Mouse (Mus musculus): ENCODE measurements around the gene Parn.

The Parn gene

GRCm38 (mm10) chr16:13628345-13628744, 39.6 kb downstream of the Parn start:
- DNase-seq (ENCODE audit: low read depth, low spot score), result no peak

GRCm38 (mm10) chr16:13621745-13622507, 46.0 kb downstream of the Parn start:
- DNase-seq (ENCODE audit: low read depth, low spot score), result no peak

- DNase-seq (ENCODE audit: low read depth, low spot score), result no peak
Measured at GRCm38 (mm10) chr16:13620194-13620593, 47.8 kb downstream of the Parn start.

DNA sequence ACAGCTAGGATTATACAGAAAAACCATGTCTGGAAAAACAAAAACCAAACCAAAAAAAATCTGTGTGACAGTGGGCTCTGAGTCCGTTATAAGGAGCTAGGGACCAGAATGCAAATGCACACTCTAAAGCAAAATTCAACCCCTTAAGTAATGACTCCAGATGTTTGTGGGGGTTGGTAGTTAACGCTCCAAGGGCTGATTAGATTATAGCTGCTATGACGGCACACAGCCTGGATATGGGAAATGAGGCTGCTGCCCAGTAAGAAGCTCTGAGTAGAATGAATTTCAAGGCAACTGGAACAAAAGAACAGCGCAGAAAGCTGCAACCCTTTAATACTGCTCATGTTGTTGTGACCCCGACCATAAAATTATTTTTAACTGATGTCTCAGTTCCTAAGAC, 52.7 kb downstream of the Parn start:
- no peak for DNase-seq (ENCODE audit: low read depth, low spot score)

DNA sequence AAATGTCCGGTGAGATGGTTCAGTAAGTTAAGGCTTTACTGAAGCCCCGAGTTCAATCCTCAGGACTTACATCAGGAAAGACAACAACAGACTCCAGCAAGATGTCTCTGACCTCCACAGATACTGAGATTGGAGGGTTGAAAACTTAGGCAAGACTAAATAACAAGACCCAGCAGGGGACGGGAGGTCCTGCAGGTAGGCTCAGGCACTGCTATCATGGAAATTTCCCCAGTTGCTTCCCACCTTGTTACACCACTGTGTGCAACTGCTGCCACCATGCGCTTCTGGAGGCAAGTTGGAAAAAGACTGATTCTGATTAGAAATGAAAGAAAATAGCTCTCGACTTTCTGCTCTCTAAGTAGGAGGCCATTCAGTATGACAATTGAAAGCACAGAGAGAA, 55.4 kb downstream of the Parn start:
- no peak for DNase-seq (ENCODE audit: low read depth, low spot score)

GRCm38 (mm10) chr16:13612058-13612457, 55.9 kb downstream of the Parn start:
- no peak for DNase-seq (ENCODE audit: low read depth, low spot score)

- DNase-seq (ENCODE audit: low read depth, low spot score), result no peak
Measured at GRCm38 (mm10) chr16:13611399-13611798, 56.6 kb downstream of the Parn start.

DNA sequence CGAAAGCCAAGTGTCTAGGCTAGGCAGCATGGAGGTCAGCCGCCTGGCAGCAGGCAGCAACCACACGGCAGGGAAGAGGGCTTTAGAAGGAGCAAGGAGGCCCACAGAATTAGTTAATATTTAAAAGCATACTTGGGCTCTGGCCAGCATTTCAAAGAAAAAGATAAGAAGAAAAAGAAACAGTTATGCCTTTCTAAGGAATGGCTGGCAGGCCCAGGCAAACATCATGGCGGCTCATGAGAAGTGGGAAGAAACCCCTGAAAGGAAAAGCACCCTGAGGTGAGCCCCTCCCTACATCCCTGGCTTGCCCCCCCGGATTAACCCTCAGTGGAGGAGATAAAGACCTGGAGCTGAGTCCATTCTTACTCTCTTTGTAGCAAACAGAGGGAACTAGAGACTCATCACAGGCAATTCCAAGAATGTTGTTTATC, 57.0 kb downstream of the Parn start:
- DNase-seq (ENCODE audit: low read depth, low spot score), result no peak

DNA sequence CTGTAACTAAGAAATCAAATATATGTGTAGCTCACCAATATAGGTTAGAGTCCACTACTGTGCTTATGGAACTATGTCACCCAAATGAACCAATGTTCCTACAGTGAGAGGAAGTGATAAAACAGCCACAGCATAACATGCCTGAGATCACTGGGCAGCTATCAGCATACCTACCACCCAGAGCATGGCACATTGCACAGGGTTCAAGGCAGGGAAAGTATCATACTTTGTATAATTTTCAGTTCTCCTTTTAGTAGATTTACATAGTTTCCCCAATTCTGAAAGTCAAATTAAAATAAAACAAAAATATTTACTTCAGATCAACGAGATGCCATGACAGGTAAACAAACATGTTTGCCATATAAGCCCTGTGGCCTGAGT, 59.3 kb downstream of the Parn start:
- no peak for DNase-seq (ENCODE audit: low read depth, low spot score)

GRCm38 (mm10) chr16:13607987-13608704, 59.8 kb downstream of the Parn start:
- no peak for DNase-seq (ENCODE audit: low read depth, low spot score)

GRCm38 (mm10) chr16:13602779-13603178, 65.2 kb downstream of the Parn start:
- DNase-seq (ENCODE audit: low read depth, low spot score), result no peak

- DNase-seq (ENCODE audit: low read depth, low spot score), result no peak
Measured at GRCm38 (mm10) chr16:13589049-13589408, 78.9 kb downstream of the Parn start.

- no peak for DNase-seq (ENCODE audit: low read depth, low spot score)
Measured at GRCm38 (mm10) chr16:13588182-13589048, 79.6 kb downstream of the Parn start.

DNA sequence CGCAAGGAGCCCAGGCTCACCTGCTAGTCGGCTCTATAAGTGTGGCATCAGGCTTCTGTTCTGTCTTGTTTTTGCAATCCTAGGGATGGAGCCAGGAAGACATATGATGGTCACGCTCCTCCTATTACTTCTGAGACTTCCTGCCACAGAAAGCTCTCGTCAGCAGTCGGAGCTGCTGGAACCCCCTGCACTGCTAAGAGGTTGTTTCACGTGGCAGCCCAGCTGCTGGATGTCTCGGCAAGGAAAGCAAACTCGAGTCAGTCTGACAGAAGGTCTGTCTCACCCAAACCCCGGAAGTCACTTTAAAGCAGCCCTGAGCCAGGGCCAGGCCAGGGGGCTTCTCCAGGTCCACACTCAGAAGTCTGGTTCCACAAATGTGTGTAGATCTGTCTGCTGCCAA, 82.7 kb downstream of the Parn start:
- no peak for DNase-seq (ENCODE audit: low read depth, low spot score)

DNA sequence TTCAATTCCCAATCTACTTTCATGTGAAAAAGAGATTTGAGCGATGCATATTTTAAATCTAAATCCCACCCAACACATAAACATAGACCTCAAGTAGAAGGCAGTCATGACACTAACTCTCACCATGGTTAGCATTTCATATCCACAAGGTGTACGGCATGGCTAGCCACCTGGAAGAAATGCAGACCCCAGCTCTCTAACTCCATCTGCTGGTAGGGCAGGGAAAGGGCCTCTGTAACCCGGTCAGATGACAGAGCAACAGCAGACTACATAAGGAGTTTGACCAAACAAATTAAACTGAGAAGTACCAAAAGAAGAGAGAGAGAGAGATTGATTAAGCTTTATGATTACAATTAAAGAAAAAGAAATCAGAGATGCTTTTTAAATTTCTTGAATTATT, 87.2 kb downstream of the Parn start:
- no peak for DNase-seq (ENCODE audit: low read depth, low spot score)

DNA sequence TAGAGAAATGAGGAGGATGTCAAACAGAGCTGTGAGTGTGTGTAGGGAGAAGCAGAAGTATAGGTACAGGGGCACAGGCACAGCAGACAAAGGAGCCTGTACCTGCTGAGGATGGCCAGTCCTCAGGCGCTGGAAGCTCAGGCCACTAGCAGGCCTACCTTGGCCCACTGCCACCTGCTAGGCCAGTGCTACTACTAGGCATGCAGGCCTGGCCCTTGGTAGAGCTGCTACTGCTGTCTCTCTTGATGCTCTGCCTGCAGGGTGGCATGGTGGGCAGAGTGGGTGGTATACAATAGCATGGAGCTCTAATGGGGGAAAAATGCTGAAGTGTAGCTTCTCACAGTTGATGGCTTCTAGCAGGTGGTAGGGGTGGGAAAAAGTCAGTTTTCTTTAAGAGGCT, 88.0 kb downstream of the Parn start:
- DNase-seq (ENCODE audit: low read depth, low spot score), result no peak

DNA sequence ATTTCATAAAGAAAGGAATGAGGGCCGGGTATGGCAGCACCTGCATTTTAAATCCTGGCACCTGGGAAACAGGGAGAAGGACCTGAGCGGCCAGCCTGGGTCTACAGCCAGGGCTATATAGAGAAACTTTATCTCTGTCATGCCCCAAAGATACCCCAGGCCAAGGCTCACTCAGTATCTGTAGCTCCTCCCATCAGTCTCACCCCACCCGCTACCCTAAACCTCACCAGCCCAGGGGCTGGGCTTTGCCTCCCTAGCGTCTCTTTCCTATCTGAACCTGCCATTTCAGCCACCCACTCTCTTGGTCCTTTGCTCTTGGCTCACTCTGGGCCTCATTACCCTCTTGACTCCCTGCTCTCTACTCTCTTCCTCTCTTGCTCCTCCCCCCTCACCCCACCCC, 92.7 kb downstream of the Parn start:
- no peak for DNase-seq (ENCODE audit: low read depth, low spot score)

DNA sequence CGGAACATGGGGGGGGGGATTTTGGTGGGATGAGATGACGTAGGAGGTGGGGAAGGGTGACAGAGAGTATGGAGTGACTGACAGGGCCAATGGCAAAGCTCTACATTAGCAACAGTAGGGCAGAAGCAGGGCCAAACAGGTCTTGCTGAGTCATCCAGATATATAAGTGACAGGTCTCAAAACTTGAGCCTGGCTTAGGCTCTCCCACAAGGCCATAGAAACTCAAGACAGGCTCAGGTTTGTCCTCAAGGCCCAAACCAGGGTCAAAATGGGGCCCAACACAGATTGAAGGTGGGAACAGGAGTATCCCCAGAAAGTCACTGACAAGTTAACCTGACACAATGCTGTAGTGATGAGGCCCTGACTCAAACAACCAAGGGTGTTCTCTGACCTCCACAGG, 99.7 kb downstream of the Parn start:
- no peak for DNase-seq (ENCODE audit: low read depth, low spot score)

GRCm38 (mm10) chr16:13567614-13568013, 100.4 kb downstream of the Parn start:
- no peak for DNase-seq (ENCODE audit: low read depth, low spot score)

GRCm38 (mm10) chr16:13566351-13566750, 101.6 kb downstream of the Parn start:
- DNase-seq (ENCODE audit: low read depth, low spot score), result no peak

DNA sequence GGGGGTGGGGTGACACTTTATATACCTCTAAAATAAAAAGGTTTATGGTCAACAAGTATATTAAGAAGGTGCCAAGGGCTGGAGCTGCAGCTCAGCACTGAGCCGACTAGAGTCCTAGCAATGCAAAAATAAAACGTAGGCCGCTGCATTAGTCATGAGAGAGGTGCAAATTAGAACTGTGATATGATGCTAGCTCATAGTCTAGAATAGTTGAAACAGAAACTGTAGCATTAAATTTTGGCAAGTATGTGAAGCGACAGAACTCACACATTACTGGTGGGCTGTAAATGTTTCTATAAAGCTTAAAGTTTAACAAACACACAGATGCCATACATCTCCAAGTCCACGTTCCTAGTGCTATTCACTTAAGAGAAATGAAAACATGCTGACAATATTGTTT, 102.7 kb downstream of the Parn start:
- DNase-seq (ENCODE audit: low read depth, low spot score), result no peak

GRCm38 (mm10) chr16:13557784-13558183, 110.2 kb downstream of the Parn start:
- no peak for DNase-seq (ENCODE audit: low read depth, low spot score)
